Mouse (Mus musculus): ENCODE results near the gene Prkaa2. TPM values are rescaled to one million over a fixed set of nuclear protein-coding genes. Genes with fewer than 3 reads are reported as not detected.

Gene Prkaa2
- polyA plus RNA-seq, 1 experiment from 2014 or later = 2.4 TPM

DNA sequence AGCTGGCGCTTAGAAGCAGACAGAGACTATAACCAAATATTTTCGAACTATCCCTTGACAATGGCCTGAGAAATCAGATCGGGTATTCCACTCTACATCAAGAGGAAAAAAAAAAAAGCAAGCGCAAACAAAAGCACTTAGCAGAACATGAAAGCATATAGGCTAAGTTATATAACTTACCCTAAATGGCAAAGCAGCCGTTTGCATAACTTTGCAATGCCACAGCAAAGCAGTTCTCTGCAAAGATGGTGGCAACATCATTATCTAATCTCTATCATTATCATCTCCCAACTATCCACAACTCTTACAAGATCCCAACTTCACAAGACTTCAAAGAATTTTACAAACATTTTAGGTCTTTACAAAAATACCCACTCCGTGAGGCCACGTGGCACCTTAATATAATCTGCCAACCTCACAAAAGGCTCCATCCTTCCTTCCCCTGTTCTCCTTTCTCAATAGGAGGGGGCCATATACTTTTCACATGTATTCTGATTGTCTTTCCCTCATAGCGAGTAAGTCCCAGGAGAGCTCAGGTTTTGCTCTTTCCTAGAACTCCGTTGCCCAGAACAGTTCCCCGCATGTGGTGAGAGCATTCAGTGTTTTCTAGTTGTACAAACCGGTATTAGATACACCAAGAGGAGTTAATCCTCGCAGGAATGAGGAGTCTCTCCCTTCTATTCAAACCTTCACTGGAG lies 1.6 kb downstream of the Prkaa2 start:
- Histone ChIP-seq H3K4me3 (no peak overlapping the region), H3K4me1 (peaks cover 10% of the 10 kb centered on the region), H3K9ac (no peak overlapping the region), H3K9me3 (no peaks in the 10 kb centered on the region), H3K4me2 (no peak overlapping the region), H3K27ac (no peak overlapping the region), H3K27me3 (peaks cover 21% of the 10 kb centered on the region), H3K36me3 (no peaks in the 10 kb centered on the region)
- 63% methylated on average over 12 of the region's 12 CpGs for WGBS
- ATAC-seq (ENCODE audit: borderline replicate concordance, extremely low read depth, low FRiP score, low TSS enrichment) = no peak

GRCm38 (mm10) chr4:105104099-105104872 lies 5.4 kb downstream of the Prkaa2 start:
- Histone ChIP-seq H3K27me3 (peaks cover 19% of the 10 kb centered on the region), H3K9me3 (no peaks in the 10 kb centered on the region), H3K4me1 (peaks cover 11% of the 10 kb centered on the region), H3K36me3 (no peaks in the 10 kb centered on the region), H3K27ac (no peak overlapping the region), H3K4me2 (no peak overlapping the region), H3K9ac (no peak overlapping the region), H3K4me3 (no peak overlapping the region)
- WGBS = 76% methylated on average over 6 of the region's 6 CpGs
- ATAC-seq (ENCODE audit: borderline replicate concordance, extremely low read depth, low FRiP score, low TSS enrichment) = no peak

DNA sequence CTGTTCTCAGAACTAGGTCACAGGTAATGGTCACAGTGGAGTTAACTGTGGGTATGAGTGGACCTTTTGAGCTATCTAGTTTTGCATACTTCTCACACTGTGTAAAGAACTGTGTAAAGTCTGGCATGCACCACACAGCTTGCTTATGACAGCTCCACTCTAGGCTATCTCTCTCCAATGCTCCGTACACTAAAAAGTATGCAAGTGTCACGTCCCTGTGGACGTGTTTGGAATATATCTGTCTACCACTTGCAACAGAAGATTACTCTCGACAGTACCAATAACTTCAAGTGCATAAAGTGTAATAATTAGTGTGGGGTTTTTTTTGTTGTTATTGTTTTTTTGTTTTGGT lies 8.4 kb downstream of the Prkaa2 start:
- H3K36me3 ChIP-seq = no peaks in the 10 kb centered on the region
- no peak overlapping the region for H3K9ac ChIP-seq
- no peaks in the 10 kb centered on the region for H3K27me3 ChIP-seq
- no peak overlapping the region for H3K4me2 ChIP-seq
- H3K4me1 ChIP-seq = peaks cover 5% of the 10 kb centered on the region; the same call in 1 of the 2 replicates
- H3K4me3 ChIP-seq = no peak overlapping the region
- H3K27ac ChIP-seq = no peak overlapping the region
- 34% methylated on average over 4 of the region's 4 CpGs for WGBS
- 0 out of 2 replicates have a peak, but pooled peaks have one; percentile 42 for ATAC-seq (ENCODE audit: borderline replicate concordance, extremely low read depth, low FRiP score, low TSS enrichment)
- no peaks in the 10 kb centered on the region for H3K9me3 ChIP-seq

GRCm38 (mm10) chr4:105100508-105101336 lies 9.0 kb downstream of the Prkaa2 start:
- Histone ChIP-seq H3K4me3 (no peak overlapping the region), H3K27ac (no peak overlapping the region), H3K4me1 (peaks cover 5% of the 10 kb centered on the region; the same call in 1 of the 2 replicates), H3K36me3 (no peaks in the 10 kb centered on the region), H3K9me3 (no peaks in the 10 kb centered on the region), H3K4me2 (no peak overlapping the region), H3K9ac (no peak overlapping the region), H3K27me3 (no peaks in the 10 kb centered on the region)
- no peak for ATAC-seq (ENCODE audit: borderline replicate concordance, extremely low read depth, low FRiP score, low TSS enrichment)
- 45% methylated on average over 5 of the region's 5 CpGs for WGBS

GRCm38 (mm10) chr4:105098660-105099059 lies 11.0 kb downstream of the Prkaa2 start:
- no peaks in the 10 kb centered on the region for H3K27me3 ChIP-seq
- no peak for ATAC-seq (ENCODE audit: borderline replicate concordance, extremely low read depth, low FRiP score, low TSS enrichment)
- no peak overlapping the region for H3K4me3 ChIP-seq
- H3K4me1 ChIP-seq = peaks cover 12% of the 10 kb centered on the region; the same call in 1 of the 2 replicates
- no peak overlapping the region for H3K27ac ChIP-seq
- H3K4me2 ChIP-seq = no peak overlapping the region
- H3K9ac ChIP-seq = no peak overlapping the region
- H3K36me3 ChIP-seq = no peaks in the 10 kb centered on the region
- H3K9me3 ChIP-seq = no peaks in the 10 kb centered on the region
- 81% methylated on average over 7 of the region's 7 CpGs for WGBS

DNA sequence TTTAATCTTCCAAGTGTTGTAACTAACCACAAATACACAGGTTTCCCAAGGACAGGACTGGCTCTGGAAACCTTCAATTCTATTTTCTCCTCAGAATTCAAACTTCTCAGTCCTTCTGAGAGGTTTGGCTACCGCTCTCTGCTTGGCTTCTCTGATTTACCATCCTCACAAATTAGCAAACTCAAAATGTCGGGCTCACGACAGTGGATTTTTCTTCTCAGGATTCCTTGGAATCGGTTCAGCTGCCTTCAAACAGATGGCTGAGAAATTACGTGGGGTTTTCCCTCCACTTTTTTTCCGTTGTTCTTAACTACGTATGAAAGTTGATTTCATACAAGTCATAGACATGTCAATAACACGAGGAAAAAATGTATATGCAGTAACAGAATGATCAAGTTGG lies 11.5 kb downstream of the Prkaa2 start:
- H3K4me1 ChIP-seq = peaks cover 12% of the 10 kb centered on the region; the same call in 1 of the 2 replicates
- WGBS = 65% methylated on average over 8 of the region's 8 CpGs
- no peaks in the 10 kb centered on the region for H3K36me3 ChIP-seq

GRCm38 (mm10) chr4:105095316-105095715 lies 14.4 kb downstream of the Prkaa2 start:
- H3K36me3 ChIP-seq = no peaks in the 10 kb centered on the region
- no peak overlapping the region for H3K4me2 ChIP-seq
- 60% methylated on average over 5 of the region's 5 CpGs for WGBS
- H3K9ac ChIP-seq = no peak overlapping the region
- no peak overlapping the region for H3K27ac ChIP-seq
- no peak overlapping the region for H3K4me3 ChIP-seq
- no peaks in the 10 kb centered on the region for H3K27me3 ChIP-seq
- peaks cover 7% of the 10 kb centered on the region; the same call in 1 of the 2 replicates for H3K4me1 ChIP-seq
- no peak for ATAC-seq (ENCODE audit: borderline replicate concordance, extremely low read depth, low FRiP score, low TSS enrichment)
- no peaks in the 10 kb centered on the region for H3K9me3 ChIP-seq

More for the DNA sequence above, 11.5 kb downstream of the Prkaa2 start:
- no peak overlapping the region for H3K9ac ChIP-seq
- no peak overlapping the region for H3K4me3 ChIP-seq
- H3K4me2 ChIP-seq = no peak overlapping the region
- no peaks in the 10 kb centered on the region for H3K9me3 ChIP-seq
- no peaks in the 10 kb centered on the region for H3K27me3 ChIP-seq
- no peak for ATAC-seq (ENCODE audit: borderline replicate concordance, extremely low read depth, low FRiP score, low TSS enrichment)
- no peak overlapping the region for H3K27ac ChIP-seq

GRCm38 (mm10) chr4:105093951-105094350 lies 15.7 kb downstream of the Prkaa2 start:
- no peak for ATAC-seq (ENCODE audit: borderline replicate concordance, extremely low read depth, low FRiP score, low TSS enrichment)
- Histone ChIP-seq H3K27ac (no peak overlapping the region), H3K36me3 (no peaks in the 10 kb centered on the region), H3K4me1 (peaks cover 7% of the 10 kb centered on the region; the same call in 1 of the 2 replicates), H3K4me3 (no peak overlapping the region), H3K4me2 (no peak overlapping the region), H3K9ac (no peak overlapping the region), H3K27me3 (no peaks in the 10 kb centered on the region), H3K9me3 (no peaks in the 10 kb centered on the region)
- WGBS = 83% methylated on average over 1 of the region's 1 CpGs

DNA sequence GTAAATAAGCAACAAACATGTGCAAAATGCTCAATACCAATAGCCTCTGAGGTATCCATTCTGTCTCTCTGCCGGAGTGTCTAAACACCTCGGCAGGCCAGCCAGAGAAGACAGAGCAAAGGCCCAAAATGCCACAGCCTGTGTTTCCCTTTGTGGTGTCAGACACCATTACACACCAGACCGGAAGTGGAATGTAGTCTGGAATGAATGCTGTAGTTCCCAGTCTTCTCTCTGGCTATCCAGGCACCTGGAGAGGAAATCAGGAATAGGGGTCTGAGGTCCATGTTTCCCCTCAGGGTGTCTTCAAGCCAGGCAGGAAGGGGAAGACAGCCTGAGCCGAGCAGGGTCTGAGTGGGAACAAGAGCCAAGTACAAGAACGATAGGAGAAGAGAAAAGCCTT lies 19.3 kb downstream of the Prkaa2 start:
- Histone ChIP-seq H3K27ac (no peak overlapping the region), H3K4me2 (no peak overlapping the region), H3K4me1 (peaks cover 4% of the 10 kb centered on the region; the same call in 1 of the 2 replicates), H3K27me3 (no peaks in the 10 kb centered on the region), H3K4me3 (no peak overlapping the region), H3K36me3 (no peaks in the 10 kb centered on the region), H3K9me3 (no peaks in the 10 kb centered on the region), H3K9ac (no peak overlapping the region)
- ATAC-seq (ENCODE audit: borderline replicate concordance, extremely low read depth, low FRiP score, low TSS enrichment) = no peak
- 81% methylated on average over 5 of the region's 5 CpGs for WGBS

DNA sequence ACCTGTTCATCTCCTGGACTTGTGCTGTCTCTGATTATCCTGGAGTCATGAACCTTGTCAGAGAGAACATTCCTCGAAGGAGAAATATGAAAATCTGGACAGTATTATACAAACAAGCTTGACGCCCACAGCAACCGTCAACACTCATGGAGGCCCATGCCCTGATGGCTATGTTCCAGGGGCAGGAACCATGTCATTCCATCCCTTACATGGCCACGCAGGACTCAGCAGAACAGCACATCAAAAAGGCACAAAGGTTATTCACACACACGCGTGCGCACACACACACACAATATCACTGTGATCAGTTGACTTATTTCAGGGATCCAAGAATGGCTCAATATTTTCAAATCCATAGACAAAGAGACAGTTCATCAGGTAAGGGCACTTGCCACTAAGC lies 20.3 kb downstream of the Prkaa2 start:
- Histone ChIP-seq H3K9me3 (no peaks in the 10 kb centered on the region), H3K27me3 (no peaks in the 10 kb centered on the region), H3K36me3 (no peaks in the 10 kb centered on the region), H3K4me3 (no peak overlapping the region), H3K4me1 (no peaks in the 10 kb centered on the region), H3K4me2 (no peak overlapping the region), H3K27ac (no peak overlapping the region), H3K9ac (no peak overlapping the region)
- WGBS = 83% methylated on average over 7 of the region's 7 CpGs
- ATAC-seq (ENCODE audit: borderline replicate concordance, extremely low read depth, low FRiP score, low TSS enrichment) = no peak

DNA sequence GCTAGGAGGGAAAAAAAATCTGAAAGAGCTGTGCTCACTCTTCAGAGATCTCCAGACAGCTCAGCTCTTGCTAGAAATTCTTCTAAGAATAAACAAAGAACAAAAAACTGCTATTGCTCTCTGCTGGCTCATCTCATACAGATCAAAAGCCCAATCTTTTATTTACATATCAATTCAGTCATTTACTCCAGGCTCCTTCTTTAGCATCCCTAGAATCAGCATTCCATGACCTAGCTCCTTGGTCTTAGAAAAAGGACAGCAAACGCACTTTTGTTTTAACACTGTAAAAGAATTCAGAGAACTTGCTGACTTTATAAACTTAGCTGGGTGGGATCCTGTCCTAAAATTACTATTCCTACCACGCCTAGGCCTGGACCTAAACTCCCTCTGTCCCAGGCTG lies 21.0 kb downstream of the Prkaa2 start:
- Histone ChIP-seq H3K27ac (no peak overlapping the region), H3K36me3 (no peaks in the 10 kb centered on the region), H3K9ac (no peak overlapping the region), H3K4me3 (no peak overlapping the region), H3K4me1 (no peaks in the 10 kb centered on the region), H3K27me3 (no peaks in the 10 kb centered on the region), H3K4me2 (no peak overlapping the region), H3K9me3 (no peaks in the 10 kb centered on the region)
- WGBS = 59% methylated on average over 2 of the region's 2 CpGs
- no peak for ATAC-seq (ENCODE audit: borderline replicate concordance, extremely low read depth, low FRiP score, low TSS enrichment)
